Mouse (Mus musculus) cortical plate, adult 2 months (tissue): Measurements from ENCODE around the gene Ly75. TPM values are rescaled to one million over a fixed set of nuclear protein-coding genes. Genes with fewer than 3 reads are reported as not detected.

ENCODE experiments used
- H3K27ac ChIP-seq: fragments of 200-500 bp; 2 replicates; pipeline ENCODE4 v1.5.1; 2012; ENCODE audit warnings: low read length, control low read depth, inconsistent platforms; ENCODE audit not compliant: insufficient read depth
- H3K4me1 ChIP-seq: fragments of 200-500 bp; 2 replicates; pipeline ENCODE4 v1.6.1; 2011; ENCODE audit warnings: low read length; ENCODE audit not compliant: control insufficient read depth, insufficient read depth
- H3K4me3 ChIP-seq: fragments of 200-500 bp; 2 replicates; pipeline ENCODE4 v1.5.1; 2011; ENCODE audit warnings: mild to moderate bottlenecking, low read length, control low read depth; ENCODE audit not compliant: insufficient read depth
- CTCF ChIP-seq: fragments of 200-500 bp; IDR thresholded peaks from 2 replicates; pipeline ENCODE4 v1.5.1; 2011; ENCODE audit warnings: mild to moderate bottlenecking, control low read depth, low read length; ENCODE audit not compliant: insufficient read depth; ENCODE audit errors: extremely low read depth
- POLR2A ChIP-seq: fragments of 200-500 bp; IDR thresholded peaks from 2 replicates; pipeline ENCODE4 v1.6.1; 2011; ENCODE audit warnings: mild to moderate bottlenecking, low read length, control low read depth; ENCODE audit not compliant: insufficient read depth; ENCODE audit errors: extremely low read depth
- polyA plus RNA-seq: library from polyadenylated mRNA; depleted of rRNA; stranded (reverse); fragments of >200 nt; gene quantifications from 2 replicates; pipeline ENCODE4 v1.2.3, GENCODE M21; 2012

Ly75 gene
- polyA plus RNA-seq, 1 experiment, result 0.79 TPM

DNA sequence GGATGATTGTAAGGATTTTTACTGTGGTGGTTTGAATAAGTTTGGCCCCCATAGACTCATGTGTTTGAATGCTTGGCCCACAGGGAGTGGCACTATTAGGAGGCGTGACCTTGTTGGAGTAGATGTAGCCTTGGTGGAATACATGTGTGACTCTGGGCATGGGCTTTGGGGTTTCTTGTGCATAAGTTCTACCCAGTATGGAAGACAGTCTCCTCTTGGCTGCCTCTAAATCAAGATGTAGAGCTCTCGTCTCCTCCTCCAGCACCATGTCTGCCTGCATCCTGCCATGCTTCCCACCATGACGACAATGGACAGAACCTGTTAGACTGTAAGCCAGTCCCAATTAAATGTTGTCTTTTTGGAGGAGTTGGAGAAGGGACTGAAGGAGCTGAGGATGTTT is 23.3 kb downstream of the Ly75 start:
- TF ChIP-seq CTCF (no peak), POLR2A (no peak)
- H3K27ac ChIP-seq, result no peak overlapping the region
- H3K4me1 ChIP-seq, result no peaks in the 10 kb centered on the region
- H3K4me3 ChIP-seq, result no peak overlapping the region

DNA sequence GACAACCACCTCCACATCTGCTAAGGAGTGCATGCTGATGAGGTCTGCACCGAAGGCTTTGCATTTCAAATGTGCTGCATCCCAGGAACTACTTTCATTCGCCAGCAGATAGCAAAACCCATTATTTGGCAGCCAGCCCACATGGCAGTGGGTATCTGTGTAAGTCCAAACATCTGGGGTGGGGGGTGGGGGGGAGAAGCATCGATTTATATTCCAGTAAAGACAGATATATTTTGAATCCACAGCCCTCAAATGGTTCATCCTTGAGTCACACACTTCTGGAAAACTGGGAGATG is 27.8 kb downstream of the Ly75 start:
- H3K27ac ChIP-seq, result no peak overlapping the region
- H3K4me1 ChIP-seq, result no peaks in the 10 kb centered on the region
- TF ChIP-seq POLR2A (no peak), CTCF (no peak)
- H3K4me3 ChIP-seq, result no peak overlapping the region

DNA sequence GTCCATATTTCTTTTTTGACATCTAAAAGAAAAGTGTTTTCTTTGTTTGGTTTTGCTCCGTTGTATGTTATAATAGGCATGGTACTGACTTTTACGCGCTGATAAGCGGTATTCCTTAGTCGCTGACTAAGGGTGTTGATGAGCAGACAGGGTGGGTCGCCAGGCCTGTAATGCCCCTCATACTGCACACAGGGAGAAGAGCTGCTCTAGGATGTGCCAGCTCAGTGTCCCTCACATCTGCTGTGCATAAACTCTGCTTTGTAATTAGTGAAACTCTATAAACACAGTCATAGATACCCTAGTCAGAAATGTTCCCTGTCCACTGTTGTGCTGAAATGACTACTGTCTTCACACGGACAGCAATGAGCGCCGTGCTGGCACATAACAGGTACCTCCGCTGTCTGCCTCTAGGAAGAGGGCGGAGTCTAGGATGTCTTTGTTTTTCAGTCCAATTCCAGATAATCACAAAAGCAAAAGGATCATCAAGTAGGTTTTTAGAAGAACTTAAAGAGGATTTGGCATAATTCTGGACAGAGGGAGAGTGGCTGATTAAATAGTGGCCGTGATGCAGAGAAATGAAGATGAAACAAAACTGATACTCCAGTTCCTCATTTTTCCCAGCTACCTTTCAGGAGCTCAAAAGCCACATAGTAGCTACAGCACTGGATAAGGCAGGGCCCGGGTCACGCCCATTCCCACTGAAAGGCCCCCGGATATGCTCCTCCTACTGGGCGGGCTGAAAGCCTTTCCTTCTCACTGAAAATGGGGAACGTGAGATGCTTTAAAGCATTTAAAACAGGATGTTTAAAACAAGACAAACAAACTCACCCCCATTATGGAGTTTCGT is 28.3 kb downstream of the Ly75 start:
- Histone ChIP-seq H3K4me1 (no peaks in the 10 kb centered on the region), H3K27ac (0 out of 2 replicates have a peak overlapping the region, but pooled peaks have one; percentile 14), H3K4me3 (no peak overlapping the region)
- TF ChIP-seq POLR2A (no peak), CTCF (no peak)

DNA sequence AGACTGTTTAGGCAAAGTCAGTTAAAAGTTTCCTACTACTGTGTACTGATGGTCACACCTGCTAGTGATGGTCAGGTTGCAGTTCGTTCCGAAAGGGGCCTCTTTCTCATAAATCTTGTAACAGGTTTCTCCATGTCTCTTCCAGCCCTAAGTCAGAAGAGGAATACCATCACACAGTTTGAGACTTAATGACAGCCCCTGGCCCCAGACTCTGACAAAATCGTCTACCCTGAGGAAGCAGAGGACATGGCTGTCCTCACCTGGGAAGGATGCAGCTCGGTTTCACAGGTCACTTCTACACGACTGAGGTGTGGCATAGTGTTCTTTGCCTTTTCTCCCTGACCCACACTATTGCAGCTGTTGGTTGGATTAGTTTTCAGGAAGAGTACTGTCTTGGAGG is 30.8 kb downstream of the Ly75 start:
- no peak overlapping the region for H3K4me3 ChIP-seq
- TF ChIP-seq POLR2A, result no peak
- TF ChIP-seq CTCF, result no peak
- no peaks in the 10 kb centered on the region for H3K4me1 ChIP-seq
- H3K27ac ChIP-seq, result no peak overlapping the region

DNA sequence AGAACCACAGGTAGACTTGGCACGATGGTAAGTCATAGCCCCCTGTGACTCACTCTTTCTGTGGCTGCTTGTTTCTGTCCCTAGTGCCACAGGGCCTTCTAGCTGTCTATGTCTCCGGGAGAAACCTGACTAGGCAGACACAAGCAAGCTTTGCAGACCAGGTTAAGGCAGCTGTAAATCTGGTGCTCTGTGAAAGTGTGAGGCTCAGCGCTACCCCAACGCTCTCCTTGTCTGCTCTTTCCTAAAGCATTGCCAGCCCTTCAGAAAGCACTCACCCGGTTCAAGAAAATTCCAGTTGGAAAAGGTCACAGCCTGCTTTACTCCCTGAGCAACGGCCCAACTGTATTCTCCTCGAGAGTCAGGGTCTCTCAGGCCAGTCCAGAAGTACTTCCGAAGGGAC is 31.3 kb downstream of the Ly75 start:
- Histone ChIP-seq H3K4me3 (no peak overlapping the region), H3K27ac (no peak overlapping the region), H3K4me1 (no peaks in the 10 kb centered on the region)
- TF ChIP-seq CTCF, result no peak
- no peak for TF ChIP-seq POLR2A

DNA sequence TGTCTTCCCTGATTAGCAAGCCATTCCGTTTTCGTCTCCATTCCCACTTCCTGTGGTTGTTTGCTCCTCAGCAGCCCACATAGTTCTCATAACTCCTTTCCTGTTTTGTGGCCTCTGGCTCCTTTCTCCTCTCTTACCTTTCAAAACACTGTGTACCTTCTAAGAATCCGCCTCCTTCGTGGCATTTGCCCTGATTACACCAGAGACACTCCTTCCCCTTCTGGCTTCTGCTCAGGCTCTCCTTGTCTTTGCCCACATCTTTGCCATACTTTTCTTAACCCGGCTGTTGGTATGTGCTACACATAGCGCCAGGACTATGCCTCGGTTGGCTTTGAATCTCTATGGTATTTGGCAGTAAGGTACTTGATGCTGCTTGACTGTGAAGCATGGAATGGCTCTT is 35.2 kb downstream of the Ly75 start:
- TF ChIP-seq CTCF (no peak), POLR2A (no peak)
- H3K4me1 ChIP-seq, result no peaks in the 10 kb centered on the region
- H3K4me3 ChIP-seq, result no peak overlapping the region
- H3K27ac ChIP-seq, result no peak overlapping the region

DNA sequence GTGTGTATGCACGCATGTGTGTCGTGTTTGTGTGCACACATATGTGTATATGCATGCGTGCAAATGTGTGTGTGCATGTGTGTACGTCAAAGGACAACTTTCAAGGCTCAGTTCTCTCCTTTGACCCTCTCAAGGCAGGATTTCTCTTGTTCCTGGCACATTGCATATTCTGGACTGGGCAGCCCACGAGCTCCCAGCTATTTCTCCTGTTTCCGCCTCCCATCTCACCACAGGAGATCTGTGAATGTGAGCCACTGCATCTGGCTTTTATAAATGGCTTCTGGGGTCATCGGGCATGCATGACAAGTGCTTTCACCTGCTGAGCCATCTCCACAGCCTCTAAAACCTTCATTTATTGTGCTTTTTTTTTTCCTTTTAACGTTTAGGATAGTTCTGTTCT is 36.6 kb downstream of the Ly75 start:
- no peaks in the 10 kb centered on the region for H3K4me1 ChIP-seq
- H3K27ac ChIP-seq, result no peak overlapping the region
- no peak for TF ChIP-seq CTCF

DNA sequence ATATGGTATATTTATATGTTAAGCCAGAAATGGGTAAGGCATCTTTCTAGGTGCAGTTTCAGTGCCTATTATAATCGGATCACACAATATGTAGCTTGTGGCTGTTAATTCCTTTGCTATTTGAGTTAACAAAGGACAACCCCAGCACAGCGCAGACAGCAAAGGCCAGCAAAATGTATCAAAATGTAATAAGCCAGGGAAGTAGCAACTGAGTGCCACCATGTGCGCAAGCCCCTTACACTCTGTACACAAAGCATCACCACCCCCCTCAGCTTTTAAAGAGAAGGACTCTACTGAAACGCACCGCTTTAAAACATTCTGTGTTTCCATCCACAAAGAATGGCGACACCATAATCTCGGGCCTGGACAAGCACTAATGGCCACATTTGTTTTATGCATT is 37.4 kb downstream of the Ly75 start:
- TF ChIP-seq CTCF (no peak), POLR2A (no peak)
- Histone ChIP-seq H3K4me3 (no peak overlapping the region), H3K4me1 (no peaks in the 10 kb centered on the region)

More for the DNA sequence above, 36.6 kb downstream of the Ly75 start:
- no peak overlapping the region for H3K4me3 ChIP-seq

DNA sequence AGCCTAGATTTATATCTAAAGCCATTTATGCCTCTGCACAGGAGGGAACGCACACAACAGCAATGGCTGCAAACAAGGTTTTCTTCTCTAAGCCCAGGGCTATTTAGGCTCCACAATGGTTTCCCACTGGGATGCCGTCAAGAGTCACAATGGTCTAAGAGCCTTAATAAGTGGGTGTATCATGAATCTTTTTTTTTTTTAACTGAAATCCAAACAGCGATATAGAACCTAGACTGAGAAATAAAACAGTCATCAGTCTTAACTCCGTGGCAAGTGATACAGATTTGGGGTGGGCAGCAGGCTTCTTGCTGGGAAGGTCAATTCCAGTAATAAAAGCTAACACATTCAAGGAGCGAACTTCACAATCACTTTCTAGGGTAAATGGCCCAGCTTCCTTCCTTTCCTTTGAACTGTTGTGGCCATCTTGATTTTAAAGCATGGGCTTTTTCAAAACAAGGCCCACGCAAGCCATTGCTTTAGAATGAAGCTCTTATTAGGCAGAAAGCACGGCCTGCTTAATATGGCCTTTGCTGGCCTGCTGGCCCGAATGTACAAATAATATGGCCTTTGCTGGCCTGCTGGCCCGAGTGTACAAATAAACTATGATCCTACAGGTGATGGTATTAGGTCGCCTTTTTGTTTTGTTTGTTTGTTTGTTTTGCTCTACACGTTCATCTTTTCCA is 39.4 kb downstream of the Ly75 start:
- Histone ChIP-seq H3K4me3 (no peak overlapping the region), H3K27ac (no peak overlapping the region), H3K4me1 (no peaks in the 10 kb centered on the region)
- TF ChIP-seq POLR2A, result no peak
- TF ChIP-seq CTCF, result no peak

More for the DNA sequence above, 37.4 kb downstream of the Ly75 start:
- no peak overlapping the region for H3K27ac ChIP-seq

DNA sequence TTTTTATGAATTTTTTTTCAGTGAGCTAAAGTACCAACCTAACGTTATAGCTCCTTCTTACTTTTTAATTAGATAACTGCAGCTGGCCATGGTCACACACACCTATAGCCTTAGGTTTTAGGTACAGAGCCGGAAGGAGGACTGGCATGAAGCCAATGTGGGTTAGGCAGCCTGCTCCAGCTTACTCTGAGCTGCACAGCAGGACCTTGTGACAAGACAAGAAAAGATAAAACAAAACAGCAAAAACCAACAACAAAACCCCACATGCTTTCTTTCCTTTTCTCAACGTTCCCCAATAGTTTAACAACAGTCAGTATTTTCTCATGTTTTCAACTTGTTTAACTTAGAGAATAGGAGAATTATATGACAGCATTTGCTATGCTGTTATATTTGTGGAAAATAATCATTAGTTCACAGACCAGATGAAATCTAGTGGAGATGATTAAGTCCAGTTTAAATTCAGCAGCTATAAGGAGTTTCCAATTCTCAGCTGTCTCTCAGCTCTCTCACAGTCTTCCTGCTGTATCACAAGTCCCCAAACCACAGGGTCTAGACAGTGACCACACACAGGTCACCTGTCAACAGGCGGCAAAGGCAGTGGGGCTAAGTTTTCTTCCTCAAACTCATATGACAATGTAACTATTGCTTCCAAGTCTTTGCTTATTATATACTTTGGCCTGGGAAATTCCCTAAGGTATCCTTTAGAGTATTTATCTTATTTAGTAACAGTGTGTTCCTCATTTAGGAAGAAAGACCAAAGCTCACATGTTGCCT is 40.8 kb downstream of the Ly75 start:
- no peak for TF ChIP-seq CTCF
- no peak for TF ChIP-seq POLR2A
- no peak overlapping the region for H3K27ac ChIP-seq
- no peaks in the 10 kb centered on the region for H3K4me1 ChIP-seq
- H3K4me3 ChIP-seq, result no peak overlapping the region
